ENCODE assay signal across 8 mouse cellular contexts in the genomic region with DNA sequence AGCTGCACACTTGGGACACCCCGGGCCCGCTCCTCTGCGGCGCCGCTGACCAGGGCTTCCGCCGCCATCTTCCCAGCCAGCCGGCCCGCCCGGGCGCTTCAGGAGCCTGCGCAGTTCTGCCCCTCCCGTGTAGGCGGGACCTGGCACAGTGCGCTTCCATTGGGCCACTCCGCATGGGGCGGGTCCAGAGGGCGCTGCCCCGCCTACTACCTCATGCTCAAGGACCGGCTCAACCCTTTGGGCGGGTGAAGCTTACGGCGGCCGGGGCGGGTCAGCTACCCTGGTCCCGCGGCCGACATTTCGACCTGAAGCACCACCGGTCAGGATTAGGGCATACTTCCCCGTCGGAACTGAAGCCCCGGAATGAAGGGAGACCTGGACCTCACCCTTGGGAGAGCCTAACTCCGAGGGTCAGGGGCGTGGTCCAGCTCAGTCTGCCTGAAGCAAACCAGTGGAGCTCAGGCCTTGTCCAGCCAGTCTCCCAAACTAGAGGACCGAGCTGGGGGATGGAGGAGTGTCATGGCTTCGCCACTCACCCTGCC. TPM values are rescaled to one million over a fixed set of nuclear protein-coding genes. Genes with fewer than 3 reads are reported as not detected.
DNase-seq lines count a peak whose midpoint lies in the region; ATAC-seq and TF ChIP-seq lines count a peak whose summit lies in the region.

Gene Sbf1, minus strand, starts transcription at position 122 of the 542 bp plus-strand sequence.

- peak; percentile 97 for DNase-seq in 3134 (ENCODE audit: extremely low read depth, insufficient read length, low spot score)
- DNase-seq in adrenal gland, postnatal 36 days, result peak; percentile 99 to 100
- peak; percentile 99 for DNase-seq in heart, adult 18-20 months
- peak; percentile 99 for DNase-seq in kidney, adult 2 months
- peak; percentile 91 to 98 for DNase-seq in spleen, adult 2 months (ENCODE audit: low read depth in 1 of 2, low spot score in 2 of 2)

- H3K9ac ChIP-seq in embryonic facial prominence, embryonic 13.5 days, result peak within 1 kb of the TSS; percentile 94
- H3K9ac ChIP-seq in limb, embryonic 12.5 days (replicated peaks), result peak within 1 kb of the TSS; percentile 75
- peak within 1 kb of the TSS; percentile 65 for H3K9ac ChIP-seq in midbrain, embryonic 15.5 days

- peak within 1 kb of the TSS; percentile 92 for H3K4me3 ChIP-seq in embryonic facial prominence, embryonic 13.5 days
- peak within 1 kb of the TSS; percentile 97 for H3K4me3 ChIP-seq in kidney, adult 2 months (ENCODE audit: insufficient read depth, low read depth, low read length)
- H3K4me3 ChIP-seq in limb, embryonic 12.5 days (replicated peaks), result peak within 1 kb of the TSS; percentile 71
- H3K4me3 ChIP-seq in midbrain, embryonic 15.5 days, result peak within 1 kb of the TSS; percentile 88
- peak within 1 kb of the TSS; percentile 97 for H3K4me3 ChIP-seq in spleen, adult 2 months (ENCODE audit: extremely low read depth, insufficient read depth, insufficient read length)

- ATAC-seq in embryonic facial prominence, embryonic 13.5 days (ENCODE audit: insufficient number of reproducible peaks, insufficient read depth, low FRiP score, low TSS enrichment, low read depth), result peak; percentile 99
- ATAC-seq in limb, embryonic 12.5 days (ENCODE audit: insufficient number of reproducible peaks, insufficient read depth, low FRiP score, low TSS enrichment, low read depth), result peak; percentile 99
- peak; percentile 99 for ATAC-seq in midbrain, embryonic 15.5 days (replicated peaks)

- H3K27ac ChIP-seq in embryonic facial prominence, embryonic 13.5 days, result peak within 1 kb of the TSS; percentile 40; the same call in 1 of the 2 replicates
- peak within 1 kb of the TSS; percentile 70 for H3K27ac ChIP-seq in kidney, adult 2 months (ENCODE audit: insufficient read depth, low read depth, low read length)
- H3K27ac ChIP-seq in limb, embryonic 12.5 days, result peak within 1 kb of the TSS; percentile 53
- peak within 1 kb of the TSS; percentile 68 for H3K27ac ChIP-seq in midbrain, embryonic 15.5 days
- peak within 1 kb of the TSS; percentile 27; the same call in 1 of the 2 replicates for H3K27ac ChIP-seq in spleen, adult 2 months (ENCODE audit: insufficient read depth, low read length)

- TF ChIP-seq CTCF in kidney, adult 2 months (conservative IDR thresholded peaks at IDR 0.05; ENCODE audit: insufficient read depth, insufficient read length, low read depth, low read length), result no peak
- no peak for TF ChIP-seq CTCF in spleen, adult 2 months (IDR thresholded peaks at IDR 0.05; ENCODE audit: extremely low read depth, insufficient read depth, insufficient read length, insufficient replicate concordance)

- peaks cover 32% of the 10 kb centered on the region for H3K4me1 ChIP-seq in embryonic facial prominence, embryonic 13.5 days
- peaks cover 31% of the 10 kb centered on the region for H3K4me1 ChIP-seq in kidney, adult 2 months (ENCODE audit: control insufficient read depth, insufficient read depth, low read length)
- H3K4me1 ChIP-seq in limb, embryonic 12.5 days (replicated peaks), result peaks cover 20% of the 10 kb centered on the region
- peaks cover 44% of the 10 kb centered on the region for H3K4me1 ChIP-seq in midbrain, embryonic 15.5 days
- H3K4me1 ChIP-seq in spleen, adult 2 months (ENCODE audit: control insufficient read depth, insufficient read depth, insufficient read length), result peaks cover 28% of the 10 kb centered on the region; the same call in 1 of the 2 replicates

- H3K27me3 ChIP-seq in embryonic facial prominence, embryonic 13.5 days, result no peaks in the 10 kb centered on the region
- no peaks in the 10 kb centered on the region for H3K27me3 ChIP-seq in kidney, adult 2 months (replicated peaks; ENCODE audit: control insufficient read depth, insufficient read depth, low read length)
- H3K27me3 ChIP-seq in limb, embryonic 12.5 days, result no peaks in the 10 kb centered on the region
- no peaks in the 10 kb centered on the region for H3K27me3 ChIP-seq in midbrain, embryonic 15.5 days (replicated peaks)
- no peaks in the 10 kb centered on the region for H3K27me3 ChIP-seq in spleen, adult 2 months (ENCODE audit: control insufficient read depth, insufficient read depth, low read length)

- H3K9me3 ChIP-seq in embryonic facial prominence, embryonic 13.5 days, result no peaks in the 10 kb centered on the region
- H3K9me3 ChIP-seq in limb, embryonic 12.5 days, result no peaks in the 10 kb centered on the region
- H3K9me3 ChIP-seq in midbrain, embryonic 15.5 days, result no peaks in the 10 kb centered on the region

- WGBS in embryonic facial prominence, embryonic 13.5 days, result under 1% methylated on average over 37 of the region's 37 CpGs
- WGBS in kidney, adult 2 months, result under 1% methylated on average over 37 of the region's 37 CpGs
- under 1% methylated on average over 37 of the region's 37 CpGs for WGBS in limb, embryonic 12.5 days
- WGBS in midbrain, embryonic 15.5 days, result 1% methylated on average over 36 of the region's 37 CpGs
- under 1% methylated on average over 37 of the region's 37 CpGs for WGBS in spleen, adult 2 months

- peak; percentile 14 for TF ChIP-seq POLR2A in kidney, adult 2 months (IDR thresholded peaks at IDR 0.05; ENCODE audit: low read depth, low read length)
- TF ChIP-seq POLR2A in spleen, adult 2 months (IDR thresholded peaks at IDR 0.05; ENCODE audit: low read depth, low read length), result peak; percentile 54; the same call in 1 of the 2 replicates

- H3K4me2 ChIP-seq in embryonic facial prominence, embryonic 13.5 days, result peak within 1 kb of the TSS; percentile 92
- H3K4me2 ChIP-seq in limb, embryonic 12.5 days, result peak within 1 kb of the TSS; percentile 92
- H3K4me2 ChIP-seq in midbrain, embryonic 15.5 days, result peak within 1 kb of the TSS; percentile 87

- no peaks in the 10 kb centered on the region for H3K36me3 ChIP-seq in embryonic facial prominence, embryonic 13.5 days
- H3K36me3 ChIP-seq in kidney, adult 2 months (ENCODE audit: control insufficient read depth, insufficient read depth, low read length), result no peaks in the 10 kb centered on the region
- H3K36me3 ChIP-seq in limb, embryonic 12.5 days, result no peaks in the 10 kb centered on the region
- no peaks in the 10 kb centered on the region for H3K36me3 ChIP-seq in midbrain, embryonic 15.5 days (replicated peaks)
- H3K36me3 ChIP-seq in spleen, adult 2 months (ENCODE audit: control insufficient read depth, insufficient read depth, low read length), result no peaks in the 10 kb centered on the region

RNA-seq across cellular contexts. Expression of gene Sbf1, which starts in this region (rescaled TPM):
- 10 to 100 TPM; 76.7 to 88.9 TPM for total RNA-seq in adrenal gland, postnatal 36 days (2021)
- 57.4 and 57.8 TPM in 2 replicates for polyA plus RNA-seq in embryonic facial prominence, embryonic 13.5 days (2015; fragmentation: Nextera tagmentation; extraction: Ambion mirVana)
- total RNA-seq in heart, adult 18-20 months (2021), result 10 to 100 TPM; 57.6 to 57.8 TPM
- polyA plus RNA-seq in kidney, adult 2 months (2012; rRNA removed), result 174 and 184 TPM in 2 replicates
- polyA plus RNA-seq in limb, embryonic 12.5 days (2016; fragmentation: Nextera tagmentation; extraction: Ambion mirVana), result 57.2 and 73.4 TPM in 2 replicates
- 106 and 112 TPM in 2 replicates for polyA plus RNA-seq in midbrain, embryonic 15.5 days (2015; fragmentation: Nextera tagmentation; extraction: Ambion mirVana)
- 320 and 349 TPM in 2 replicates for polyA plus RNA-seq in spleen, adult 2 months (2012; rRNA removed)

Comparison
In these comparisons a context has a peak if more than half of its experiments do, and no peak if none do; other contexts are left out.
1. Peak in every context shown above with its lines: DNase-seq, ATAC-seq, H3K4me3 ChIP-seq and H3K27ac ChIP-seq.